Mouse (Mus musculus): Measurements from ENCODE around the gene Wdr63.
A peak's percentile ranks its signal among the peaks of the same experiment; 100 is the strongest.

Gene Wdr63

GRCm38 (mm10) chr3:146053082-146053814 is 54.7 kb downstream of the Wdr63 start:
- DNase-seq (ENCODE audit: low spot score), result no peak

- DNase-seq (ENCODE audit: low spot score), result peak; percentile 22
Observed at GRCm38 (mm10) chr3:146051277-146052007, 56.5 kb downstream of the Wdr63 start.

- no peak for DNase-seq (ENCODE audit: low spot score)
Observed at GRCm38 (mm10) chr3:146049951-146050350, 58.0 kb downstream of the Wdr63 start.

- DNase-seq (ENCODE audit: low spot score), result peak; percentile 55
Observed at GRCm38 (mm10) chr3:146047704-146048207, 60.2 kb downstream of the Wdr63 start.

GRCm38 (mm10) chr3:146046076-146046475 is 61.9 kb downstream of the Wdr63 start:
- DNase-seq (ENCODE audit: low spot score), result no peak

GRCm38 (mm10) chr3:146044977-146045376 is 63.0 kb downstream of the Wdr63 start:
- peak; percentile 28 for DNase-seq (ENCODE audit: low spot score)

- DNase-seq (ENCODE audit: low spot score), result no peak
Observed at GRCm38 (mm10) chr3:146041382-146041781, 66.5 kb downstream of the Wdr63 start.

GRCm38 (mm10) chr3:146039132-146039903 is 68.6 kb downstream of the Wdr63 start:
- DNase-seq (ENCODE audit: low spot score), result no peak

- no peak for DNase-seq (ENCODE audit: low spot score)
Observed at GRCm38 (mm10) chr3:146037906-146038305, 70.0 kb downstream of the Wdr63 start.

- no peak for DNase-seq (ENCODE audit: low spot score)
Observed at GRCm38 (mm10) chr3:146032976-146033375, 75.0 kb downstream of the Wdr63 start.

- DNase-seq (ENCODE audit: low spot score), result no peak
Observed at GRCm38 (mm10) chr3:146030255-146030836, 77.6 kb downstream of the Wdr63 start.

GRCm38 (mm10) chr3:146029234-146029633 is 78.7 kb downstream of the Wdr63 start:
- DNase-seq (ENCODE audit: low spot score), result no peak

- DNase-seq (ENCODE audit: low spot score), result no peak
Observed at GRCm38 (mm10) chr3:146028406-146028805, 79.5 kb downstream of the Wdr63 start.

- DNase-seq (ENCODE audit: low spot score), result no peak
Observed at GRCm38 (mm10) chr3:146027116-146027515, 80.8 kb downstream of the Wdr63 start.

- DNase-seq (ENCODE audit: low spot score), result no peak
Observed at GRCm38 (mm10) chr3:146025499-146025898, 82.4 kb downstream of the Wdr63 start.

- DNase-seq (ENCODE audit: low spot score), result no peak
Observed at GRCm38 (mm10) chr3:146024746-146025145, 83.2 kb downstream of the Wdr63 start.

GRCm38 (mm10) chr3:146022232-146022631 is 85.7 kb downstream of the Wdr63 start:
- no peak for DNase-seq (ENCODE audit: low spot score)

GRCm38 (mm10) chr3:146017521-146017920 is 90.4 kb downstream of the Wdr63 start:
- no peak for DNase-seq (ENCODE audit: low spot score)

- DNase-seq (ENCODE audit: low spot score), result no peak
Observed at GRCm38 (mm10) chr3:146016979-146017378, 91.0 kb downstream of the Wdr63 start.

GRCm38 (mm10) chr3:146014321-146014720 is 93.6 kb downstream of the Wdr63 start:
- no peak for DNase-seq (ENCODE audit: low spot score)

GRCm38 (mm10) chr3:146013490-146013889 is 94.4 kb downstream of the Wdr63 start:
- no peak for DNase-seq (ENCODE audit: low spot score)

All from urinary bladder, postnatal 14 days (tissue).